In the genomic region with DNA sequence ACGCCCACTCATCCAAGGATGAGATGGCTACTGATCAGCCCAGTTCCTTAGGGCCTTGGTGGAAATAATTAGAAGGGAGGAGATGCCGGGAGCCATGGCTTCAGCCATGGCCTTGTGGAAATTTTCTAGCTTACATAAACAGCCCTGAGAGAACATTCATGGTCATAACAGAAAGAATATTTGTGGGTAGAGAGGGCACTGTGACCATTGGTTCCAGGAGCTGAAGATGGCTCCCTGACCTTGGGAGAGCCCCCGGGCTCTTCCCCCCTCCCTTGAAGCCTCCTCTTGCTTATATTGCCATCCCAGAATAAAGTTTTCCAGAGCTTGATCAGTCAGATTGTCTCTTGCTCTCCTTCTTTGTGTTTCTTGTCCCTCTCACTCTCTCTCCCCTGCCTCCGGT, we compare ENCODE assay signal across 29 mouse cellular contexts. TPM values are rescaled to one million over a fixed set of nuclear protein-coding genes. Genes with fewer than 3 reads are reported as not detected.
"Had no signal": no experiment of that assay in that cellular context is flagged by ENCODE, and none has a peak within 500 bp of the region (broad histone marks: within the 10 kb centered on the region; RNA-seq: fewer than 3 reads in every experiment).

No protein-coding gene starts in this region.

RNA-seq across cellular contexts. Expression of a gene that starts 7.3 kb away (rescaled TPM):
- polyA plus RNA-seq: limb, embryonic 10.5 days; limb, embryonic 11.5 days; limb, embryonic 12.5 days; limb, embryonic 13.5 days; limb, embryonic 14.5 days; limb, embryonic 15.5 days; liver, adult 2 months; liver, embryonic 11.5 days; liver, embryonic 12.5 days; liver, embryonic 13.5 days; liver, embryonic 14.5 days; liver, embryonic 15.5 days; liver, embryonic 16.5 days; liver, postnatal 0 days; lung, adult 2 months; lung, embryonic 14.5 days; lung, embryonic 15.5 days; lung, embryonic 16.5 days; lung, postnatal 0 days; macrophage; midbrain, embryonic 10.5 days; midbrain, embryonic 11.5 days; midbrain, embryonic 12.5 days; midbrain, embryonic 13.5 days; midbrain, embryonic 14.5 days; midbrain, embryonic 15.5 days; midbrain, embryonic 16.5 days; midbrain, postnatal 0 days; myocyte had no signal

RNA-seq across cellular contexts. Expression of a gene that starts 7.4 kb away (rescaled TPM):
- polyA plus RNA-seq: limb, embryonic 10.5 days; limb, embryonic 11.5 days; limb, embryonic 12.5 days; limb, embryonic 13.5 days; limb, embryonic 14.5 days; limb, embryonic 15.5 days; liver, adult 2 months; liver, embryonic 11.5 days; liver, embryonic 12.5 days; liver, embryonic 13.5 days; liver, embryonic 14.5 days; liver, embryonic 15.5 days; liver, embryonic 16.5 days; liver, postnatal 0 days; lung, adult 2 months; lung, embryonic 14.5 days; lung, embryonic 15.5 days; lung, embryonic 16.5 days; lung, postnatal 0 days; macrophage; midbrain, embryonic 10.5 days; midbrain, embryonic 11.5 days; midbrain, embryonic 12.5 days; midbrain, embryonic 13.5 days; midbrain, embryonic 14.5 days; midbrain, embryonic 15.5 days; midbrain, embryonic 16.5 days; midbrain, postnatal 0 days; myocyte had no signal

RNA-seq across cellular contexts. Expression of a gene that starts 9.6 kb away (rescaled TPM):
- polyA plus RNA-seq: limb, embryonic 10.5 days; limb, embryonic 11.5 days; limb, embryonic 12.5 days; limb, embryonic 13.5 days; limb, embryonic 14.5 days; limb, embryonic 15.5 days; liver, adult 2 months; liver, embryonic 11.5 days; liver, embryonic 12.5 days; liver, embryonic 13.5 days; liver, embryonic 14.5 days; liver, embryonic 15.5 days; liver, embryonic 16.5 days; liver, postnatal 0 days; lung, adult 2 months; lung, embryonic 14.5 days; lung, embryonic 15.5 days; lung, embryonic 16.5 days; lung, postnatal 0 days; macrophage; midbrain, embryonic 10.5 days; midbrain, embryonic 11.5 days; midbrain, embryonic 12.5 days; midbrain, embryonic 13.5 days; midbrain, embryonic 14.5 days; midbrain, embryonic 15.5 days; midbrain, embryonic 16.5 days; midbrain, postnatal 0 days; myocyte had no signal

RNA-seq across cellular contexts. Expression of a gene that starts 18.8 kb away (rescaled TPM):
- polyA plus RNA-seq: limb, embryonic 10.5 days; limb, embryonic 11.5 days; limb, embryonic 12.5 days; limb, embryonic 13.5 days; limb, embryonic 14.5 days; limb, embryonic 15.5 days; liver, adult 2 months; liver, embryonic 11.5 days; liver, embryonic 12.5 days; liver, embryonic 13.5 days; liver, embryonic 14.5 days; liver, embryonic 15.5 days; liver, embryonic 16.5 days; liver, postnatal 0 days; lung, adult 2 months; lung, embryonic 14.5 days; lung, embryonic 15.5 days; lung, embryonic 16.5 days; lung, postnatal 0 days; macrophage; midbrain, embryonic 10.5 days; midbrain, embryonic 11.5 days; midbrain, embryonic 12.5 days; midbrain, embryonic 13.5 days; midbrain, embryonic 14.5 days; midbrain, embryonic 15.5 days; midbrain, embryonic 16.5 days; midbrain, postnatal 0 days; myocyte had no signal

RNA-seq across cellular contexts. Expression of a gene that starts 19.5 kb away (rescaled TPM):
- polyA plus RNA-seq: limb, embryonic 10.5 days; limb, embryonic 11.5 days; limb, embryonic 12.5 days; limb, embryonic 13.5 days; limb, embryonic 14.5 days; limb, embryonic 15.5 days; liver, adult 2 months; liver, embryonic 11.5 days; liver, embryonic 12.5 days; liver, embryonic 13.5 days; liver, embryonic 14.5 days; liver, embryonic 15.5 days; liver, embryonic 16.5 days; liver, postnatal 0 days; lung, adult 2 months; lung, embryonic 14.5 days; lung, embryonic 15.5 days; lung, embryonic 16.5 days; lung, postnatal 0 days; macrophage; midbrain, embryonic 10.5 days; midbrain, embryonic 11.5 days; midbrain, embryonic 12.5 days; midbrain, embryonic 13.5 days; midbrain, embryonic 14.5 days; midbrain, embryonic 15.5 days; midbrain, embryonic 16.5 days; midbrain, postnatal 0 days; myocyte had no signal
